Mouse (Mus musculus): ENCODE results near the gene Crocc2. TPM values are rescaled to one million over a fixed set of nuclear protein-coding genes. Genes with fewer than 3 reads are reported as not detected.

Gene Crocc2
- polyA plus RNA-seq (2012; rRNA removed), result 0.81 and 1.1 TPM in 2 replicates

DNA sequence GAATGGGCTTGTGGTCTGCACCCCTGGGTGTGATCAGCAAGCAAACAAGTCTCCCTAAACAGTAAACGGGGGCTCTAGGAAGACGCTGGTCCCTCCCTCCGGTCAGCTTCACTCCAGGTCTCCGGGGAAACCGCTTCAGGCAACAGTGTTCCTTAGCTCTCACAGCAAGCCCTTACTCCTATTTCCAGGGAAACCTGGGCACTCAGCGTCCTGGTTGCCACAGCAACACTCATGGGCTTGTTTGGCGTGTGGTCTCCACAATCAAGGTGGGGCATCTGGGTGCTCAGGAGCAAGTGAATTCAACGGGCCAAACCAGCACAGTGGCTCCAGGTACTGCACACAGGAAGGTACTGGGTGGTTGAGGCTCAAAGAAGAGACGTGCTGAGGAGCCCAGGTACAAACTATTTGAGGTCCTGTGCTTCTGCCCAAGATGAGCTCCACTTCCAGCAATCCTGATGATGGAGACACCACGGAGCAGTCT, at the start of gene Crocc2:
TSS of gene Crocc2 (plus strand) at position 431 of the 481 bp plus-strand sequence.
- no peak for DNase-seq (ENCODE audit: low read depth)

DNA sequence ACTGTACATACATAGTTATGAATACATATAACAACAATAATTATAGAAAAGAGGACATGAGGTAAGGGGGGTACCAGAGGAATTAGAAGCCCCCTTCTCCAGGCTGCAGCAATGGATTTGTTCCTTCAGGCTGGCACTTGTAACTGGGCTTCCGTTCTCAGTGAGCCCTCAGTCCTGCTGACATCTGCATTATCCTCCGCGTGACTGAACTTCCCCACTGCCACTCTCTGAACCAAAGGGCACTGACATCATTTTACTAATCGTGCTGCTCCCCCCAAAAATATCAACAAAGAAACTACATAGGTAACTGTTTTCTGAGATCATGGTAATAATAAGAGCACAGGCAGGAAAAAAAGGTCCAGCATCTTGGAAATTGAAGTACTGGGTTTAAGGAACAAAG, 49.7 kb upstream of the Crocc2 start:
- DNase-seq (ENCODE audit: low read depth), result no peak

DNA sequence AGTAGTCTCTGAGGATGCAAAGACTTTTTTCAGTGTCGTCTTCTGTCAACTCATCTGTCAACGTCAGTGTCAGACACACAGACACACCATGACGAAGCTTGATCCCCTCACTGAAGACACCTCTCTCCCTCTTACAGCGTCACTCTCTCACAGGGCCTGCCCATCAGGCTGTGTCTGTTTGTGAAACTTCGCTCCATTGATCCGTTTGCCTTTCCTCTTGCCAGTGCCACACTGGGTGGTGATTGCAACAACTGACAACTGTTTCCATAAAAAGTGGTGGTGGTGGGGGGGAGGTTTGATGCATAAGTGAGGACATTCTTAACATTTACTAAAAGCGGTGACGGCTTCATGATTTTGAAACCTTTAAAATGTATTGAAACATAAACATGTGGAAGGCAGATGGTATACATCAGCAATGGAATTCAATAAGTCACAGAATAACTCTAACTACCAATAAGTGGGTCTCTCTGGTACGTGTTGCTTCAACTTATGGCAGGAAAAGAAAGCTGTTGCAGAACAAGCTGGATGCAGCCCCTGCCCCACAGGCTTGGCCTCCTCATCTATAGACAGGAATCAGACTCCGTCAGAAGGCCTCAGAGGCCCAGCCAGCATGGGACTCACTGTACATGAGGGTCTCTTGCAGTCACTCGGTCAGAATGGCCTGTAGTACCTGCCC, 45.2 kb upstream of the Crocc2 start:
- DNase-seq (ENCODE audit: low read depth), result no peak

DNA sequence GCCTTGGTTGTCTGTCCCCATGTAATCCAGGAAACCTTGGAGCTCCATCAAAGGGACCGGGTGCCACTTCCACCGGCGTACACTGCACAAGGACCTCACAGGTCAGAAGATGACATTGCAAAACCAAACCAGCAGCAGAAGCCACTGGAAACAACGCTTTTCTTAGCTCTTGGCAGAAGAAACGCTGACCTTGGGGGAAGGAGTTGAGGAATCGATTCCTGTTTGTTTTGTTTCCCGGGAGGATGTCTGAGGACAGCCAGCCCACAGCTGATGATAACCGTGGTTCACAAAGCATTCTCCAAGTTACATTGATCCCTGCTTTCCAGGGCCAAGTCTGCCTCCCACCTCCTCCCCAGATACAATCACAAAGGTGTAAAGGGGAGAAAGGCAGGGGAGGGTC, 44.5 kb upstream of the Crocc2 start:
- no peak for DNase-seq (ENCODE audit: low read depth)

DNA sequence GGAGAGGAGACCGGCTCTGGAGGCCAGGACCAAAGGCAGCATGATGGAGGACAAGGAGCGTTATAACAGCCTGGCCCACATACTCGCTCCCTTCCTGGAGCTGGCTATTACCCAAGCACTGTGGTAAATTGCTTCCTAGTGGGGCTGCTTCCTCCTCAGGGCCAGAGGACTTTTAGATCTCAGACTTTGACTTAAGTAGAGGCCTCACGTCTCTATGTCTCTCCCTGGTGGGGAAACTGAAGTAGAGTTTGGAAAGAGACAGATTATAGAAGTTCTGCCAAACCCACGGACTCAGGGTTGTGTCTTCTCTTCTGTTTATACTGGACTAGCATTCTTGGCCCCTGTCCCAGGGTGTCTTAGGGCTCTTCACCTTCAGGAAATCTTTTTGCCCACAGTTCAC, 43.3 kb upstream of the Crocc2 start:
- no peak for DNase-seq (ENCODE audit: low read depth)

DNA sequence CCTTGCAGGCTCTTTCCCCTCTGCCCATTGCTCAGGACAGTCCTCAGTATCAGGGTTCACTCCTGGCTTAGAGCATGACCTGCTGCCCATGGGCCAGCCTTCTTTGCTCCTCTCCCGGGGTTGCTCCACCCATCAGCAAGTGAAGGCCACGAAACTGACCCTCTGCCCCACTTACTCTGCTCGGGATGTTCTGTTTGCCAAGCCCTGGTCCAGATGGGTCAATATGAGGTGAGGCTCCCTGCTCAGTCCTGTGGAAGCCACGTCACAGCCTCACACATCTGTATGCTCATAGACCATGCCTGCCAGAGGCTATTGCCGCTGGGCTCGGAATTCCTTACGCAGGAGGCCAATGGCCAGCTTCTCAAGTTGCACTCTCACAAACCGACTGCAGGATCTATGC, 40.3 kb upstream of the Crocc2 start:
- no peak for DNase-seq (ENCODE audit: low read depth)

DNA sequence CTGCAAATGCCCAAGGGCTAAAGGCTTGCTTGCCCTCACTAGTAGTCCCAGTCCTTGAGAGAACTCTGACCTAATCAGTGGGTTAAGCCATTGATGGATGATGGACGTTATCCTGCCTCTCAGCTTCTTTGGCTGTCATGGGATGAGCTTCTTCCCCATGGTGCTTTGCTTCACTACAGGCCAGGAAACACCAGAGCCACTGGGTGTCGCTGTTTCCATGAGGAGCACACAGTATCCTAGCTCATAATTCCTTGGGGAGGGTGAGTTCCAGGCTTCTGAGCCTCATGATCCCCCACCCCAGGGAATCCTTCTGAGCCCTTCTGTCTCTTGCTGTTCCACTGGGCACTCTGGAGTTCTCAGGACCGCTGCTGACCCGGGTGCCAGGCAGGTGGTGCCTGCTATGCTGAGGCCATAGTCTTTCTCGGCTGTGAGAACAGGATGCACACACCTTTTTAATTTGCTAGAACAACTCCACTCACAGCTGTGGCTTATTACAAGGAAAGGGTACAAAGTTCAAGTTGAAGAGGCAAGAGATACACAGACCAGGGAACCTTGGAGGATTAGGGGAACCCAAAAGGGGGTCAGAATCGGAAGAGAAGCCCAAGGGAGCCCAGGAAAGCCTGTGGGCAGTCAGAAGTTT, 39.7 kb upstream of the Crocc2 start:
- DNase-seq (ENCODE audit: low read depth), result no peak

DNA sequence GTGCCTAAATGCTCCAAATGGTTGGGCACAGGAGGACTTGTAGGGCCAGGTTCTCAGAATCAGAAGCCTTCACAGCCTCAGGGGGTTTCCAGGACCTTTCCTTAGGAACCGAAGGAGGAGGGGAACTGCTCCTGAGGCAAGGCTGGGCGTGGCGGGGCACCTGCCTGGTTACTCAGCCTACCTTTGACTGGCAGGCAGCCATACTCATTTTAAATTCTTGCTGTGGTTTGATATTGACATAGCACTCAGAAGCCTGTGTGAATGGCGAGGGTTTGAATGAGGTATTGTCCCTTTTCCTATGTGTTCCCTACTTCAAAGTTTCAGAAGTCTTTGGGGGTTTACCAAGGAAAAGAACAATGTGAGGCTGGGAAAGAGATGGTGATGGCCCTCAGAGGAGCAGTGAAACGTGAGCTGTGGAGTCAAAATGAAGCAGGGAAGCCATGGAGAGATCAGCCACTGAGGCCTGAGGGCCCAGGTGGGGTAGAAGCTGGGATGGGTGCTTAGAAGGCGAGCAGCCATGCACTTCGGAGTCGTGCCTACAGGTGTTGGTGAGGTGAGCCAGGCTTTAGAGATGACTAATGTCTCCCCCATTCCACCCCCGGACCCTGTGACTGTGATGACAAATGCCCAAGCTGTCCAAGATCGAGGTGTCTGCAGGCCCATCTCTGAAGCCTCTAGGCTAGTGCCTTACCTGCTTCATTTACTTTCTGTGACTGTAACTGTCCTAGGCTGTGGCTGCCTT, 38.1 kb upstream of the Crocc2 start:
- no peak for DNase-seq (ENCODE audit: low read depth)

DNA sequence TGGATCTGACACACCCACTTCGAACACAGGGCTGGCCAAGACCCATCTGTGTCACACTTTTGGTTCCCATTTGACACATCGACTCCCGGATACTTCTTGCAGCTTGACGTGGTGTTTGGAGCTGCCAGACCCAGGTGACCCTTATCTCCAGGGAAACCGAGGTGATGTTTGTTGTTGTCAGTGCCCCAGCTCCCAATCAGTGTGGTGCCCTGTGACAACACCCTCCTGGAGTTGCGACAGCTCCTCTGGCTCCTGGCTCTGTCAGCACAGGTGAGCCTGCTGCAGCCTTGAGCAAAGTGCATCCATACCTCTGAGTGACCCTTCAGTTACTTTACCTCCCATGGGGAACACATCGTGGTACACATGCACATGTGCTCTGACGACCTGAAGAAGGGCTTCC, 35.8 kb upstream of the Crocc2 start:
- no peak for DNase-seq (ENCODE audit: low read depth)

DNA sequence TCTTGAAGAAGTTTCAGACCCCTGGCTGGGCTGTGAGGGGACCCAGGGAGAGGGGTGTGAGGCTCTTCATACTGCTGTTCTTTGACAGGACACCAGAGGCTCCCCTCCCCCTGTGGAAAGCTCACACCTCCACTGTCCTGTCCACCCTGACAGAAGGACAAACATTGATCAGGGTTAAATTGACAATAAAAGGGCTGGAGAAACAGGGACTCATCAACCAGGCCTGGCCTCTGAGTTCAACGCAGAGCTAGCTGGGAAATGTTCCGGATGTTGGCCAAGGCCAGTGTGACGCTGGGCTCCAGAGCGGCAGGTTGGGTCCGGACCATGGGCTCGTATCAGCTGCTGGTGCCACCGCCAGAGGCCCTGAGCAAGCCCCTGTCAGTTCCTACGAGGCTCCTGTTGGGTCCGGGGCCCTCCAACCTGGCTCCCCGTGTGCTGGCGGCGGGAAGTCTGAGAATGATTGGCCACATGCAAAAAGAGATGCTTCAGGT, 33.4 kb upstream of the Crocc2 start, which contains the start of gene Agxt:
TSS of gene Agxt (plus strand) at position 205 of the 491 bp plus-strand sequence.
- DNase-seq (ENCODE audit: low read depth), result no peak

DNA sequence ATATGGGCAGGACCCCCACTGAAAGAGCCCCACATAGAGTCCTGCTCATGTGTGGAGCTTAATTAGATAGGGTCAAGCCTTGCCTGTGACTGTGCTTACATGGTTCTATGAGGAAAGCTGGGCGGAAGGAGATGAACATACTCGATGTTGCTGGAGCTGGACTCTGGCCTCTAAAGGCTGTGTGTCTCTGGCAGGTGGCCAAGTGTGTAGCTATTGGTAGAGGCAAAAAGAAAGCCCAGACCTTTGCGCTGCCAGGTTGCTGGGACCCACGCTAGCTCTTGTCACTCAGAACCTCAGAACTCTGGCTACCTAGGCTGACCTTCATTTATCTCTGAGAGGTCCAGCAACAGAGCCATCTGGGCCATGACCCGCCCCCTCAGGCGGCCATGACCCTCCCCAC, 30.0 kb upstream of the Crocc2 start:
- DNase-seq (ENCODE audit: low read depth), result no peak

DNA sequence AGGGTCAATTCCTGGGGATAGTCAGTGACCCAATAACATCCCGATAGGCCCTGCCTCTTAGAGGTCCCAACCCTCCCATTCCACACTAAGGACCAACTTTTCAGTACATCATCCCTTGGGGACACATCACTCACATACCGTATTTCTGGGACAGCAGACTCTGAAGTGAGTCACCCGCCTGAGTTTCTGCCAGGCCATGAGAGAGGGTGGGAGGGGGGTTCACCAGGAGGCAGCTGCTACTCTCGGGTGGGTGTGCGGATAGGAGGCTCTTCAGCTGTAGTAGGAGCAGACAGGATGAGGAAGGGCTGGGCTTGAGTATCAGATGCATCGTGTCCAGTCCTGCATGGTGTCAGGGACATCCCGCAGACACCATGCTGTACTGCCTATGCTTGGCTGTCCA, 28.8 kb upstream of the Crocc2 start:
- DNase-seq (ENCODE audit: low read depth), result no peak

DNA sequence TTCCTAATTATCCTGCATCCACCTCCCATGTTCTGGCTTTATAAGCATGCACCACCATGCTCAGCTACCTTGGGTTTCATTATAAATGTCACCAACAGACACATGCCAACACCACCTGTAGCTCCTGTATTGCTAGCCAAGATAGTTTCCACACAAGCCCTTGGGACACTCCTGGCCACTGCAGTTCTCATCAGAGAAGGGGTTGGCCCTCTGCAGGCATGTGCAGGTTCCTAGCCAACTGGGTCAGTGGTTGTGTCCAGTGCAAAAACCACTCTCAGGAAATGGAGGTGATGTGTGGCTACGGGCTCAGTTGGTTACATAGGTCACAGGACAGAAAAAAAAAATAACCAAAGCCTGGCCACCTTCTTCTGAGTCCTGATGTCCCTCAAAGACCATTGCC, 25.7 kb upstream of the Crocc2 start:
- no peak for DNase-seq (ENCODE audit: low read depth)

DNA sequence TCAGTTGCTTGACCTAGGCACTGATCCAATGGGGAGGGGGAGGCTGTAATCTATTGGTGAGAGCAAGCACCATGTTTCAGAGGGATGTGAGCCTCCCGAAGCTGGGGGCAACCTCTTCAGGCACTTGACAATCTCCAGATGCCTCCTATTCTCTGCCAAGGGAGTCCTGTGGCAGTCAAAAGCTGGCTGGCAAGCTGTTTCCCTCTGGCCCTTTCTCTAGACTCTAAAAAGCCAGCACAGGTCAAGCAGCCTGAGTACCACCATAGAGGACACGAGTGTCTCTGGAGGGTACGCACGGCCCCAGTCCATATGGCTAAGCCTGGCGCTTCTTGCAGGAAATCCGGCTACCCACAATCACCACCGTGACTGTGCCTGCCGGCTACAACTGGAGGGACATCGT, 24.3 kb upstream of the Crocc2 start:
- DNase-seq (ENCODE audit: low read depth), result no peak

DNA sequence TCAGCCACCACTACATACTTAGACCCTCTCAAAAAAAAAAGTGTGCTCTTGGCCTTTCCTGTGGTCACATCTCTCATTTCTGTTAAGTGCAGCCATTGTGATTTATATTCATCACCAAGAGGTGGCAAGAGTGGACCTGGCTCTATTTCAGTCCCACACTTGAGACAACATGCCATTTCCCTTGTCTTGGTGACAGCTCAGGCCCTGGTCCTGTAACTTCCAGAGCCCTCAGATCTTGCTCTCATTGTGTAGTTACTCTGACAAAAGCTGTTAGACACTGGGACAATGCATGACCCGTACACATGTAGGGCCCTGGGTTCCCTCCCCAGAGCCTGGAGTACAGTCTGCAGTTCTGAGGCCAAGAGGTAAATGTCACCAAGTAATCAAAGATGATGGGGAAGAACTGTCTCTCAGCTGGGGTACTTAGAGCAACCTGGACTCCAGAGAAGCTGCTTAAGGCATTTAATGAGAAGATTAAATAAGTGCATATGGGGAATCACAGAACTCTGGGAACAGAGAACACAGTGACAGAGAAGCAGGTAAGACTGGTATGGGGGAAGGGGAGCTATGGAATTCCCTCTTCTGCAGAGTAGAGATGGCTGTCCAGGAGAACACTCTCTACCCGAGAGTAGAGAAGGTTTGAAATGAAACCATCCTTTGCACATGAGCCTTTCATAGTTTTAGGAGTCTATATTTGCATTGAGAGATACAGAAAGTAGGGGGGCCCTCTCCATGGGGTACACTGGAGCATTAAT, 17.4 kb upstream of the Crocc2 start:
- DNase-seq (ENCODE audit: low read depth), result no peak

DNA sequence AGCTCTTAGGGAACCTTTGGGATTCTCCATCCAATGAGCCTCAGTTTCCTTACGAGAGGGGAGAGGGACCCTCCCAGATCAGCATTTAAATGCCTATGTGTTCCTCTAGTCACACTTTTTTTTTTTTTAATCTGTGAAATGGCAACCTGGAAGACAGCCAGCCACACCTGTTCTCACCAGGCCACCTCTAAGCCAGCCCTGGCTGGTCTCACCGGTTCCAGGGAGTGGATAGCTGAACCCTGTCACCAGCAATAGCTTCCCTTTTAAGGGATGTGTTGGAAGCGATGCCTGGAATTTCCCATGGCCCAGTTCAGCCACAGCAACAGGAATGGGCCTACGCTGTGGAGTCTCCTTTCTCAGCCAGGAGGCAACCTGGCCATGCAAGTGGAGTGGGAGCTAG, 11.0 kb upstream of the Crocc2 start:
- no peak for DNase-seq (ENCODE audit: low read depth)

DNA sequence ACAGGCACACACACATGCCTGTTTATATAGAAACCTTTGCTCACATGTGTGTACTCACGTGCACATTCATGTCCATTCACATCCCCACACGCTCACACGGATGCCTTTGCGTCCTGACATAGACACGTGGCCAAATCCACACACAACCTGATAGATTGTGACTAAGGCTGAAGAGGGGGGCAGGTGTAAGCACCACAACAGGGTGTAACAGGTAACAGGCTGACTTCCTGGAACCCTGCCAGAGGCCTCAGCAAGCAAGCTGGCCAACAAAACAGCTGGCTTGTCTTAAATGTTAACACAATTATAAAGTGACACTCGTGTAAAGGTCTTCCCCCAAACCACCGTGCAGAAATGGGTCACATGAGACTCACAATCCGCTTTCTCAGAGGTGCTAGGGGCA, 9.6 kb upstream of the Crocc2 start:
- no peak for DNase-seq (ENCODE audit: low read depth)

DNA sequence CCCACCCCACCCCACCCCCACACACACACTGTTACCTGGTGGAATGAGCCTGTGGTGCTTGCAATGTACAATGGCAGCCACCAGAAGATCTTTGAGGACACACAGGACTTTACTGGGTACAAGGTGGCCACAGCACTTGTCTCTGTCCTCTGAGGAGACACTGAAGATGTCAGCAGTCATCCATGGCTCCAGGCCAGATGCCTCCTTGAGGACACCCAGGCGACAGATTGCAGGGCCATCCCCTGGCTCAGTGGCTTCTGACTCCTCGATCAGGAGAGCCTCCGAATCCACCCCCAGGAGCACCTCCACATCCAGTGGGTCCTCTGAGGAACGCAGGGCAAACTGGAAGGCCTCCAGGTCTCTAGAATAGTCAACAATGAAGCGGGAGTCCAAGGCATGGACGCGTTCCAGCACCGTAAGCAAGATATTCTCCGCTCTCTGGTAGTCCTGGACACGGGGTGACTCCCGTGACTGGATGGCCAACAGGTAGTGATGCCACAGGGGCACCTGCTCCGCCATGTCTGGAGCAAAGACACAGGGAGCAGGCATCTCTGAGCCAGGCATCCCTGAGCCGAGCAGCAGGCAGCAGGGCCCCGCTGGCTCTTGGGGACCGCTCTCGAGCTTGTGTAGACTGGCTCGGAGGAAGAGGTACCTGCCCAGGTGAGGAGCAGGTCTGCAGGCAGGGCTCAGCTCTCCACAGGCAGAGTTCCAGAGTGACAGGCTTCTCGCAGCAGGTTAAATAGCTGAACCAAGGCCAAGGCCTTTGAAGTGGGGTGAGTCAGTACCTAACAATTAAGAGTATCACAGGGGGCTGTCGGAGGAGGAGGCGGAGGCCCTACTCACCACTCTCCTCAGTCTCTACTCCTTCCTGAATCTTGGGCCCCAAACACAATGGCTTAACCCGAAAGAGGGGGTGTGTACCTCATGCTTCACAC, 8.7 kb upstream of the Crocc2 start:
- no peak for DNase-seq (ENCODE audit: low read depth)

DNA sequence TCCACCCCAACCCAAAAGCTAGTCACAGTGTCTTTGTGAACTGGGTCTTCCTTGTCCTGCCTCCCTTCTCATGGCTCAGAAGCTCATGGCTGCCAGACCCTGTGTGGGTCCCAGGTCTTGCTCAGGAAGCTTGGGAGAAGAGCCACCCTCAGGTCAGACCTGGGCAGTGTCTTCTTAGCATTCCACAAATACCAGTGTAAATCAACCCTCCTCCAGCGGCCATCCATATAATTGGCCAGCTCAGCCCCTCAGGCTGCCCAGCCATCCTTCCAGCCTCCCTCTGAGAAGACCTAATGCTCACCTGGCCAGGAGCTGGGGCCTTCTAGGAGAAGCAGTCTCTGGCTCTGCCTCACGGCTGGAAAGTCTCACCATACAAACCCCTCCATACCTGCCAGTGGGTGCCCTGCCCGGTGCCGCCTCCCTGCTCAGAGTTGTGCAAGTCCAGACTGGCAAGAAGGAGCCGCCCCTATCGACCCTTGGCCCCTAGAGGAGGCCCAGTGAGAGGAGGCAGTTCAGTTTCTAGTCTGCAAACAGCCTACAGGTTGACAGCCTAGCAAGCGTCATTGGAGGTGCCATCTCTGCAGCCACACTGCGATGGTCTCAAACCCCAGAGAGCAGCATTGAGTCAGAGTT, 7.9 kb upstream of the Crocc2 start, which contains the start of gene 2310007B03Rik:
TSS of gene 2310007B03Rik (minus strand) at position 448 of the 633 bp plus-strand sequence.
- no peak for DNase-seq (ENCODE audit: low read depth)

DNA sequence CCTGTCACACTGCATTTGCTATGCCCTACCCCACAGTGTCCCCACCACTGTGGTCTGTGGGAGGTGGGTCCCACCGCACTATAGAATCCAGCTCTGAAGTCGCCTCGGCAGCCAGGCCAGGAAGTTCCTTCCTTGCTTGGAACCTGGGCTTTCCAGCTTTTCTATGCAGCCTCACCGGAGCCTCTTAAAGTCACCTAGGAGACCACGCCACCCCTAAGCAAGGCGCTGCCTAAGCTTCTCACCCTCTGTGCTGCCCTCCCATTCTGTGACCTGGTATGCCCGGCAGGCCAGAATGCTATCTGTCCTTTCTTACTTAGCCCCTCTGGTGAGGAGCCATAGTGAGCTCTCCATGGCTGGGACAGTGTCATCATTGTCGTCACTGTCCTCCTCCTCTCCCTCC, 7.2 kb upstream of the Crocc2 start:
- no peak for DNase-seq (ENCODE audit: low read depth)

All from gonadal fat pad, adult 2 months (tissue).